Mouse (Mus musculus): Measurements from ENCODE around the gene Babam2.
"Not testable (repeated sequence)": the region's sequence is repeated elsewhere in the genome, so short reads cannot be mapped to it uniquely, and the experiment has no call there.

Babam2 gene

DNA sequence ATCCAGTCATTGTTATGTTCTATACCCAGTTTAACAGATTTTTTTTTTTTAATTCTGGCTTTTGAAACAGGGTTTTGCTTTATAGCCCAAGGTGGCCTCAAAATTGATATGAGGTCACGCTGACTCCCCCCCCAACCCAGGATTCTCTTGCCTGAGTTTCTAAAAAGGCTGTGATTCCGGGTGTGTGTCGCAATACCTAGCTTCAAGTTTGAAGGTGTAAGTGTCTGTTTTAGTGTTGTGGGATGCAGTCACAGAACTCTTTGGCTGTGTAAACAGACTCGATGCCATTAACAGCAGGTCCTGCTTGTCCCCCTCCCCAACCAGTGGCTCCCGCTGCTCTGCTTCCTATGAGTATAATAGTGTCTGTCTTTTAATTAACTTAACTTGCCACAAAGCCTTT is 84.1 kb downstream of the Babam2 start:
- no peak for DNase-seq (ENCODE audit: low spot score in 2 of 2)

DNA sequence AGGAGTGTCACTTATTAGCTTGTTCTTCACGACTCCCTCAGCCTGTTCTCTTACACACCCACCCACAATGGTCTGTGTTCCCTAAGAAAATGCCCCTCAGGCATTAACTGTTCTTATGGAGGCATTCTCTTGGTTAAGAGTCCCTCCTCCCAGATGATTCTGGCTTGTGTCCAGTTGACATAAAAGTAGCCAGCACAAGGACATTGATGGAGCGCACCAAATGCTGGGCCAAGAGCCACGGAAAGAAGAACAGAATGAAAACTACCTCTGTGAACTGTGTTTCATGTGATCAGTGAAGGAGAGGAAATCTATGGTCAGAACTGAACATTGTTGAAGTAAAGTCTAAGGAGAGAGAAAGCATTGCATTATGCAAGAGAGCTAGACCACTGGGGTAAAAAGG is 89.7 kb downstream of the Babam2 start:
- no peak for DNase-seq (ENCODE audit: low spot score in 2 of 2)

DNA sequence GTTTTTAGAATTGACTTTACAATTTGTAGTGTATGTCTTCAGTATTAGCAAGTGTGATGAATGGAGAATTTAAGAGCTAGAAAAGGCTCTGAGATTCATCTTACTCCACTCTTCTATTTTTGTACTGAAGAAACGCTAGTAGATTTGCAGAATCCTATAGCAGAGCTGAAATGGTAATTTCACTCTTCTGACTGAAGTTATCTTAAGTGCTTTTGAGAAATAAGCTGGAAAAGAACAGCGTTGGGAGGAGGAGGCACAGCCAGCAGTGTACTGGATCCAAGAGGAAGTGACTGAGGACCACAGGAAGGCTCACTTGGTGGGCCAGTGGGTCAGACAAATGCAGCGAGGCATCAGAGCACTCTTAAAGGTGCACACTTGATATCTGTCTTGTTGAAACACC is 90.1 kb downstream of the Babam2 start:
- DNase-seq (ENCODE audit: low spot score in 2 of 2): no peak

DNA sequence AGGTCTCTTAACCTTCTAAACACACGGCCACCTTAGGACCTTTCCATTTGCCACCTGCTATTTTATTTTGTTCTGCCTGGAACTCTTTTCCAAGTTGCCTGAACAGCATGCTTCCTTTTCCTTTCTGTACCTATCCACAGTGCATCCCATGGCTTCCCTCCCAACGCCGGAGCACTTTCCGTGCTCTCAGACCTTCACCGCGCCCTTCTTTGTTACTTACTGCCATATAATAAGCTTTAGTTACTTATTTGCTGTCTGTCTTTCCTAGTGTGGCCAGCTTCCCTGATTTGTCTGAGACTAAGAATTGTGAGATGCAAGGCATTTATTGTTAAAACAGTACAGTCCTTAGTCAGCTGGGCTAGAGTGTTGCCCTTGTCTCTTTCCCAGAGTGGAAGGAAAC is 94.9 kb downstream of the Babam2 start:
- no peak for DNase-seq (ENCODE audit: low spot score in 2 of 2)

DNA sequence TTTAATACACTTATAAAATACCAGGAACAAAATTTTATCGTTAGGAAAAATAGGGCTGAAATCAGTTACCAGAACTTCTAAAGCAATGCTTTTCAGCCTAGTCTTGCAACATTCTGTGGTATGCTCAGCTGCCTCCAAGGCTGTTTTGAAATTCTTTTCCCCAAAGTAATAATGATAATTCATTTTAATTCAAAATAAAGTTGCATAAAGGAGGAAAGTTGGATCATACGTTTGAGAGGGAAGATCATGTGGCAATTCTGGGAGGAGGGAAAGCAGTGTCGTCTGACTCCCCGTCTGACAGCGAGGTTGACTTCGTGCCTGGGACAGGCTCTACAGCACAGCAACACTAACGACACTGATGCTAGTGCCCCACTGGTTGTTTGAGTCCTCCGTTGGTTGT is 95.4 kb downstream of the Babam2 start:
- no peak for DNase-seq (ENCODE audit: low spot score in 2 of 2)

DNA sequence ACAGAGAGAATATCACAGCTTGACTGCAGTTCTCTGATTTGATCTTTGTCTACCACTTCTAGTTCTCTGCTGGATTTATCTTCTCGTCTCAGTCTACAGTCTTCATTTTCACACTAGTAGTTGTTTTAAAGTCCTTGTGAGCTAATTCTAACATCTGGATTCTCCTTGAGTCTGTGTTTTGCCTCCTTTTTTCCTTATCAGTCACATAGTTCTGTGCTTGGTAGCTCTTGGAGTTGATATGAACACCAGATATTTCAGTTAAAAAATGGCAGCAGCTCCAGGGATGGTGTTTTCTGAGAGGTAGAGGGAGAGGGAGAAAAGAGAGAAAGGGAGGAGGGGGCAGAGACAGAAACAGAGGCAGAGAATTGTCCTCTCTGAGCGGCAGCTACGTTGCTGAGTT is 97.9 kb downstream of the Babam2 start:
- DNase-seq (ENCODE audit: low spot score in 2 of 2): no peak

DNA sequence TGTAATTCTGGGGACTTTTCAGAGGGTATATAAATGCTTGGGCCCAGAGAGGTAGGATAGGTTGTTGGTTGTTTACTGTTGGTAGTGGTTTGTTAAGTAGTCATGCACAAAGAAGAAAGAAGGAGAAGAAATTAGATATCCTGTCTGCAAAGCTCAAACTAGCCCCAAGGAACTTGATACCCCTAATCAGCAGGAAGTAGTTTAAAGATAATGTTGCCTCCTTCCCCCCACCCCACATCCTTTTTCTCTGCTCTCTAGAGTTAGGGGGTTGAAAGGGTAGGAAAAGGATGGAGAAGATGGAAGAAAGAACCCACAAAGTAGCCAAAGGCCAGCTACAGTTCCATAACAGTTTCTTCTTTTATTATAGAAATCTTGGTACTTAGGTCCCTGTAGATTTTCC is 99.5 kb downstream of the Babam2 start:
- no peak for DNase-seq (ENCODE audit: low spot score in 2 of 2)

DNA sequence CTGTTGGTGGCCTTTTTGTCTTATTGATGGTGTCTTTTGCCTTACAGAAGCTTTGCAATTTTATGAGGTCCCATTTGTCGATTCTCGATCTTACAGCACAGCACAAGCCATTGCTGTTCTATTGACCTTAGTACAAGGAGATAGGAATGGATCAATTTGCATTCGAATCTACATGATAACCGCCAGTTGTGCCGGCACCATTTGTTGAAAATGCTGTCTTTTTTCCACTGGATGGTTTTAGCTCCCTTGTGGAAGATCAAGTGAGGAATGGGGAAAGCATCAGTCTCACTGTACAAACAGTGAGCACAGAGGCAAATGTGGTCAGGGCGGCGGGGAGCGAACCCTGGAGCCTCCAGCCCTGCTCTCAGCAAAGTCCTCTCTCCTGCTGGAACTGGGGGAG is 106.7 kb downstream of the Babam2 start:
- not testable (repeated sequence) for DNase-seq (ENCODE audit: low spot score in 2 of 2)

DNA sequence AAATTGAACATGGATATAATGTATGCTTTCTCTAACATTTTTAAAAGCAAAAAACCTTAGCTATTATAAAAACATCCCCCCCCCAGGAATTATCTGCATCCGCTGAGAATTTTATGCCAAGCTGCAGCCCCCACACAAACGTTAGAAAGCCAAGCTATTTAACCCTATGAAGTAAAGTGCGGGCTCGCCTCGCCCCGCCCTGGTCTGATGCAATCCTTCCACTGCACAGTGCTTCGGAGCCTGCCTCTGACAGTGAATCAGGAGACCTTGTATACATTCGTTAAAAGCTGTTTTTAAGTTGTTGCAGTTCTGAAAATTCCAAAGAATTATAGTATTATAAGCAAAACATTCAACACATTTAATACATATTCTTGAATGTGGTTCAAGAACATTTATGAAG is 107.3 kb downstream of the Babam2 start:
- DNase-seq (ENCODE audit: low spot score in 2 of 2): no peak

DNA sequence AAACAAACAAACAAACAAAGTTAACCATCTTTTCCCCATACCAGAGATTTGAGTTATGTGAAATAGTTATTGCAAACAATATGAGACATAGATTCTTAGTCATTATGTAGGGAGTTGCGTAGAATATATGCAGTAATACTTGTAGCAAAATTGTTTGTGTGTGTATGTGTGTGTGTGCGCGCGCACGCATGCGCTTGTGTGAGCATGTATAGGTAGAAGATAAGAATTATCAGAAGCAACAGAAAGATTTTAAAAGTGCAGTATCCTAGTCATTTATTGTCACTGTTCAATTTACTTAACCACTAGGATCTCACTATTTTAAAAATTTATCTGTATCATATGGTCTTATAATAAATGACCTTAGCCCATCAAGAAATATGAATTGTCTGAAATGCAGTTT is 109.8 kb downstream of the Babam2 start:
- no peak for DNase-seq (ENCODE audit: low spot score in 2 of 2)

DNA sequence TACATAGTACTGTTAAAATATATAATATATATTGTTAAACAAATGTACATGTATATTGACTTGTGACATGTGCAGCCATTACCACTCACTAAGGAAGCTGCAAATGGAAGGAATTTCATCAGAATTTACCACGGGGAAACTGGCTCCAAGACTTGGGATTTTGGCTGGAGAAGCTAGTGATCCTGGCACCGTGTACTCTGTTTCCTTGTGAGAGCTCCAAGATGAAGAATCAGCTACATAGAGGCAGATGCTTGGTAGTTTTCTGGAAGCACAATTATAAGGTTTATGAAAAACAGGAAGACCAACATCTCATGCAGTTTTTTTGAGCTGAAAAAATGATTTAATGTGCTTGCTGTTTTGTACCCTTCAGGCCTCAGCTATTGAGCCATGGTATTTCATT is 110.8 kb downstream of the Babam2 start:
- DNase-seq (ENCODE audit: low spot score in 2 of 2): no peak

DNA sequence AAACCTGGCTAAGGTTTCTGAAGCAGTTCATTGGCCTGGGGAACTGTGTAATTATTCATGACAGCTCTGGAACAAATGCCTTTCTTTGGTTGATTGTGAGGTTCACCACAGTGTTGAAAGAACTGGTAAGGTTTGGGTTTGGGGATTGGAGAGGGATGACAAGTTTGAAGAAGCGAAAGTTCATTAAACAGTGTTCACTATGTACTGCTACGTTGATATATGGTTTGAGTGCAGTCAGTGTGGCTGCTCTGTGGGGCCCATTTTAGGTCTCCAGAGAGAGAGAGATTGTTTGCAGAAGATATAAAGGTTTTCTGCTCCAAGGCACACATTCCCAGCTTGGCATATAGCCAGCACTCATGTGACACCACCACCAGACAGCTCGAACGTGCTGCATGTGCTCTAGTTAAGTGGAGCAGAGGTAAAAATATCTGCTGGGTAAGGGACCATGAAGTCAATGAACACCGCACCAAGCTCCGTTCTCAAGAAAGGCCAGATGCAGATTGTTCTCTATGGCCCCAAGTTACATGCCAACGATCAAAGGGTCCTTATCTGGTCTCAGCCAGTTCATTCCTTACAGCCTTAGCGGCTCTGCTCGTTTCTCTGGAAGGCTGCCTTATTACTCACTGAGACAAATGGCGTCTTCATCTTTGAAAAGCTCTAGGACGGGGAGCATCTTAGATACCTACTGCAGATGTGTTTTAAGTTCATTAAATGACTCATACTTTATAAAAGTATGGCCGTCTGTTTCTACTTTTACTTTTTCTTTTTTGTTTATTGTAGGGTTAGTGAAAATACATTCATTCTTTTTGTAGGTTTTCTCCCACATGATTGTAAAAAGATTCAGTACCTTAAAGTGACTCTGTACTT is 113.5 kb downstream of the Babam2 start:
- no peak for DNase-seq (ENCODE audit: low spot score in 2 of 2)

DNA sequence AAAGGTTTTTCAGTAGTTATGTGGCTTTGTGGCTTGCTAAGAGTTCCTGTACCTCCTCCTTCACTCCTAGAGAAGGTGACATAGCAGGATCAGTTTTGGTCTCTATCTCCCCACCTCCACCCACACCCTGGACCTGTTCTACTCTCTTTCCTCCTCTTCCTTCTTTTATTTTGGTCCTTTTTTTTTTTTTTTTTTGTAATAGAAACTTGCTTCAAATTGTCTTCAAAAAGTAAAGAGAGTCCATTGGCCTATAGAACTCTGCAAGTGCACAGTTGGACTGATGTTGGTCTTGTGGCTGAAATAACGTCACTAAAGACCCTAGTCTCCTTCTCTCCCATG is 114.1 kb downstream of the Babam2 start:
- no peak for DNase-seq (ENCODE audit: low spot score in 2 of 2)

DNA sequence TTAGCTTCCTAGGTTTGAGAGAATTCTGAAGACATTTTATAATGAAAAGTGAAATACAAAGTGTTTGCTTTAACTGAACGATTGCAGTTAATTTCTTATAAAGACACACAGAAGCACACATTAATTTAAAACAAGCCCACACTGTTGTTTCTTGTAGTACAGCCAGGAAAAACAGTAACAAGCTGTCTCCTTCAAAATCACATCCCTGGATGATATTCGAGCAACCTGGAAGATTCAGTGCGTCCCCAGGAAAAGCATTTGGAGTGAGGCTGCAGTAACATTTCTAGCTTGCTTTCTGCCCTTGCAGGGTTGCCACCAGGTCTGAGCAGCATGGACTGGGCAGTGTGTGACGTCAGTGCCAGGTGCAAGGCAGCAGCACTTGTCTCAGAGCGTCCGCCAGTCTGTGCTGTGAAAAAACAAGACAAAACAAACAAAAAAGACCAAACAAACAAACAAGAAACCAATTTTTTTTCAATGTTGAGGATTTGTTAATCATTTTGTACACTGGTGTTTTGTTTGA is 115.7 kb downstream of the Babam2 start:
- DNase-seq (ENCODE audit: low spot score in 2 of 2): no peak

DNA sequence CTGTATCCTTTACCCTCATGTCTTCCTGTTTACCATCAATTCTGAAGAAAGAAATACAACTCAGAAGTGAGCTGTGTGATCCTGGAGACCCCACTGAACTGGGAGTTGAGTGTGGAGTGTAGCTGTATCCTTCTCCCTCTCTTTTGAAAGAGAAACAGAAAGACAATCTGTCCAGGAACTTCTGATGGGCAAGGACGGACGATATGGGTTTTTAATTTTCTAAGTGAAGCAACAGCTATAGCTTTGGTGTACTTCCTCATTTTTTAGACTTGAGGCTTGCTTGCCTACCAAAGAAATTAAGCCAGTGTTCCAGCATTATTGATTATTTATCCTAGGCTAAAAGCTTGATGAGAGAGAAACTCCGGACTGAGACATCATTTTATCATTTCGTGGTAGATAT is 116.6 kb downstream of the Babam2 start:
- no peak for DNase-seq (ENCODE audit: low spot score in 2 of 2)

DNA sequence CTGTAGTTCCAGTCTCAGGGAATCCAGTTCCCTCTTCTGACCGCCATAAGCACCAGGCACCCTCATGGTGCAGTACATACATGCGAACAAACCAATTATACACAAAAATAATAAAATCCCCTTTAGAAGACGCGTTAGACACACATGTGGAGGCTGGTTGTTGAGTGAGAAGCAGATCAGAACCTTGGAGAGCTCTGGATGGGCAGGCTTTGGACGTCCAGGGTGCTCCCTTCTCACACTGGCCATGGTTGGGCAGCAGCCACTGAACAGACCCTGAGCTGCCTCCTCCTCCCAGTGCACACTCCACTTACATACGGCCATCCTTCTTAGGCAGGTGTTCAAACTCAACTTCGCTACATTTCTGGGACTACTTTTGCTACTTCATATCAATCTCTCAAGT is 117.6 kb downstream of the Babam2 start:
- DNase-seq (ENCODE audit: low spot score in 2 of 2): no peak

DNA sequence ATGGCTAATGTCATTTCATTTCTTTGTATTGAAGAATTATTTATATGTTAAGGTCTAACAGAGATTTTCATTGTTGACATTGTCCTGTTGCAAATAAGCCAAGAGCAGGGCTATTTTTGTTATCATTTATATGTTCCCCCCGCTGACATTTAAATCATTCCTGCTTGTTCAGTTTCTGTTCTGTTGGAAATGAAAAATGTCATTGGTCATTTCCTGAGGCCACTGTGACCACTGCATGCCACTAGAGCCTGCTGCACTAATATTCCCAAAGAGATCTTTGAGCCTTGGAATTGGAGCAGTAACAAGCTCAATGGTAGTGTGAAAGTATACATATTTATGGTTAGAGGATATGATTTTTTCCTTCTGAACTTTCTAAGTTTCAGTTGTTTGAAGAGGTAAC is 118.6 kb downstream of the Babam2 start:
- DNase-seq (ENCODE audit: low spot score in 2 of 2): no peak

DNA sequence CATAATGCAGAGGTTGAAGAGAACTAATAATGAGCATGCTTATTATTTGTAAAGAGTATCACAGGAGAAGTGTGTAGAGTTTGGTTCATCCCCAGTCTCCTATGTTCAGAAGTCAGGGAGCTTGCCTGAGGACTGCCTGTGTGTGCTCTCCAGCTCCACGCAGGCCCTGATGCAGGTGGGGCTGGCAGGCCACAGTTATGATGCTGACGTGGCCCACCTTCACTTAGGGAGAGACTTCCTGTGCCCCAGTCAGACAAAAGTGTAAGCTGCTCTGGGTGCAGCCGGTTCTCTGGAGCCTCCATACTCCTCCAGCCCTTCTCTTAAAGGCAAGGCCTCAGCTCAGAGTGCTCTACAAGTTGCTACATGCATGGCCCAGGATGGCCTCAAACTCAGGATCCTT is 123.3 kb downstream of the Babam2 start:
- no peak for DNase-seq (ENCODE audit: low spot score in 2 of 2)

DNA sequence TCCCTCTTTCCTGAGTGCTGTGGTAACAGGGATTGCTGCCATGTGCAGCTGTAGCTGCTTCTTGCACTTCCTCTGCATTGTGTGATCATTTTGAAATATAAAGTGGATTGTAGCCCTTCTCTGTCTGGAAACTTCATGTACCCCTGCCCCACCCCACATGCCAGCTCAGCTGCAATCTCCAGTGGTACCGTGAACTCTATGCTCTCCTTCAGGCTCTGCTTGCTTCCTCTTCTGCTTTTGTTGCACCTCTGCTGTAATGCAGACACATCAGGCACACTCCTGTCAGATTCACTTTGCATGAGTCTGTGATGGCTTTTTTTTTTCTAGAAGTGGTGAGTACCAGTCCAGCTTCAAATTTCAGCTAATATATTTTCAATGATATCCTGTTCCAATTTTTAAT is 123.7 kb downstream of the Babam2 start:
- DNase-seq (ENCODE audit: low spot score in 2 of 2): no peak

DNA sequence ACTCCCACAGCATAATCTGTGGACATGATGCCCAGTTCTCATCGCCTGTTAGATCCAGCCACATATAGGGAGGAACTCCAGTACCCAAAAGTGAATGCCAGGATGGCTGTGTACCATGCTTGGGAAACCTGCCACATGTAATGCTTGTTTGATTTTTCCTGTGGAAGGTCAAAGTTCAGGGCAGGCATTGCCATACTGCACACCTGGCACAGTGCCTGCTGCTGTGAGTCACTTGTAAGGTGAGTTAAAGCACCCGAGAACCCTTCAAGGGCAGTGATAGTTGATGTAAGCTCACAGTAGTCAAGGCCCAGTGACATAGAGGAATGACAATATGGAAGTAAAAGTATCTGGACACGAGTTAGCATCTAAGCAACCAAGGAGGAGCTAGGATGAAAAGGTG is 126.2 kb downstream of the Babam2 start:
- no peak for DNase-seq (ENCODE audit: low spot score in 2 of 2)

DNA sequence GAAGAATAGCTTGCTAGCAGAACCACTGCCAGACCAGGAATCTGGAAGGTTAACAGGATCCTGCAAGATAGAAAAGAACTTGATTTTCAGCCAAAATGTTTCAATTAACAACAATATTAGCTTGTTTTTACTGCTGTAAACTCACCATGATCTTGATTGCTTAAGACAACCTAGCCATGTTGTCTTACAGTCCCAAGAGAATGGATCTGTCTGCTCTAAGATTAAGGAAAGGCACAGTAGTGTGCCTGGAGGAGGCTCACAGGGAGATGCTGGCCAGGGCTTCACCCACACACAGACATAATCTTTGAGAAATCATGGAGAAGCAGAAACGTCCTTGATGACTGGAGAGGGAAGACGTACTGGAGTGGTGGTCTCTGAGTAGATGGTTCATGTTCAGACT is 126.6 kb downstream of the Babam2 start:
- DNase-seq (ENCODE audit: low spot score in 2 of 2): no peak

DNA sequence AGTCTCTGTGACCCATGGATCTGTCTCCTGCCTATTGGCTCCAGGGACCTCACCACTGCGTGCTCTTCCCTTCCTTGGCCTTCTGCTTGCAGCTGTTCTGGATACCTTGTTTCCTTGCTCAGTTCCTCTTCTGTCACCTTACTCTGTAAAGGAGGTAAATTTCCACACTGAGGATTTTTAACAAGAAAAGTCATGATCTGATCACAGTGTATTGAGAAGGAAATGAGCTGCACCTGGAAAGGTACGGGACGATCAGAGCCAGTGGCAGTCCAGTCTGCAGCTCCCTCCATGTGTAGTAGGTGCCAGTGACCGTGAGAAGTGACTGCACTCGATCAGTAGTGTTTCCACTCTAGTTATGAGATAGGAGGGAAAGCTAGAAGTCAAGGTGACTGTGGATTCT is 129.8 kb downstream of the Babam2 start:
- DNase-seq (ENCODE audit: low spot score in 2 of 2): no peak

DNA sequence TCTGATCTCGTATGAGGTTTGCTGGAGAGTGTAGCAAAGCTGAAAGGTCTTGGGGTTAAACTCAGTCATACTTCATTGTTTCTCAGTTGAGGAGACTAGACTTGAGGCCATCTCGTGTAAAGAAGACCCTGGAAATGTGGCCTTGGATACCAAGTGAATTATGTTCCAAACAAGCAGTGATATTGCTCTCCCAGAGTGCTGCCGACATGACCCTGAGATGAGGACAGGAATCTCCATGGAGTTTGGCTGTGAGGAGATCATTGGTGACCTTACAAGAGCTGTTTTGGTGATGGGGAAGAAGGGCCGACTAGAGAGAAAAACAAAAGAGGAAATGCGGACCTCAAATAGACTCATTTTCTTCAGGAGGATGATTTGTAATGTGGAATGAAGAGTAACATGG is 130.4 kb downstream of the Babam2 start:
- no peak for DNase-seq (ENCODE audit: low spot score in 2 of 2)

DNA sequence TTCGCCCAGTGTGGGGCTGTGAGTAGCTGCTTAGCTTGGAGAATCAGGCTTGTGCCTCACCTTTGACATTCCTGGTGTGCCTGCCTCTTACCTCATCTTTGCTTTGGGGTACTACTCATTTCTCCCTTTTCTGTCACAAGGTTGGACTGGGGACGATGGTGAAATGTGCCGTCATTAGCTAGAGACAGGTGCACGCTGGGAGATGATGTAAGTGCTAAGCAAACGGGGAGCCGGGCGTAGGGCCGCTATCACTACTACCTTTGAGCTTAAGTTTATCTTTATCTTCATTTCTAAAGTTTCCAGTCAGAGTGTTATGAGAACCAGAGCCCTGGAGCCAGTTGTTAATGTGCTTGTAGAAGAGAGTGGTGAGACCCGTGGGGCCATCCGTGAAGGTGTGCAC is 131.3 kb downstream of the Babam2 start:
- DNase-seq (ENCODE audit: low spot score in 2 of 2): no peak

Measured in right cerebral cortex, postnatal 36 days (tissue).